Mouse (Mus musculus): ENCODE measurements around the gene Zfp316. TPM values are rescaled to one million over a fixed set of nuclear protein-coding genes. Genes with fewer than 3 reads are reported as not detected.
A peak's percentile ranks its signal among the peaks of the same experiment; 100 is the strongest.

The Zfp316 gene
- polyA plus RNA-seq (2016; fragmentation: Nextera tagmentation; extraction: Ambion mirVana) = 3.1 and 3.4 TPM in 2 replicates

DNA sequence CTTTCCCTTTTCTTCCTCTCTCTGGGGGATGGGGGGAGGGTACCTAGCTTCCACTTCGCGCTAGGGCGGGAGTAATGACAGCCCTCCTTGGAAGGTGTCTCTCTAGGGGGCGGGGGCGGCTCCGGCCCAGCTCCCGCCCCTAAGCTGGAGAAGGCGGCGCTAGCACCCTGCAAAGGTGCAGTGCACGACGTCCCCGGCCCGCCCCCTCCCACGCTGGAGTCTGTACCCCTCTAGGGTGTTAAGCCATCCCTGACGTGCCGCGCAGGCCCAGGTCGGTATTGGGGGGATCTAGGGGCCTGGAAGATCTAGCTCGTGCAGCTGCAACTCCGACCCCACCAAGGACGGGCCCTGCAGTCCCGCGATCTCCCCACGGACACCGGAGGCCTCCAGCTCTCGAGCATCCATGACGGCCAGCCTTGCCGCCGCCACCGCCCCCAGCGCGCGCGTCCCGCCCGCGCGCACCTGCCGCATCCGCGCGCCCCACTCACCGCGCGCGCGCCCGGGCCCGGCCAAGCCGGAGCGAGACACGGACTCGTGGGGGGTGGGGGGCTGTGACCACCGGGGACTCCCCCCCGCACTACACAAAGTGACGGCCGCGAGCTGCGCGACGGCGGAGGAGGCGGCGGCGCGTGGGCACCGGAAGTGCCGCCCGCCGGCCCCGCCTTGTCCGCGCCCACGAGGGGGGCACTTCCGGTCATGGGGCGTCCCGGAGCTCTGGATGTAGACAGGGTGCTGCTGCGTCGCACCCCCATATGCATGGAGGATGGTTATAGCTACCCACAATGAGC is at the start of gene Zfp316:
Gene Zfp316, minus strand, starts transcription at position 660 of the 788 bp plus-strand sequence.
- peak; percentile 61 for DNase-seq (ENCODE audit: extremely low spot score, low spot score)
- Histone ChIP-seq H3K4me1 (peaks cover 26% of the 10 kb centered on the region), H3K9me3 (no peaks in the 10 kb centered on the region), H3K36me3 (replicated peaks) (peaks cover 9% of the 10 kb centered on the region), H3K4me3 (peak within 1 kb of the TSS; percentile 99), H3K27ac (peak within 1 kb of the TSS; percentile 97), H3K27me3 (ENCODE audit: poor library complexity, severe bottlenecking) (no peaks in the 10 kb centered on the region)
- WGBS = under 1% methylated on average over 77 of the region's 79 CpGs

DNA sequence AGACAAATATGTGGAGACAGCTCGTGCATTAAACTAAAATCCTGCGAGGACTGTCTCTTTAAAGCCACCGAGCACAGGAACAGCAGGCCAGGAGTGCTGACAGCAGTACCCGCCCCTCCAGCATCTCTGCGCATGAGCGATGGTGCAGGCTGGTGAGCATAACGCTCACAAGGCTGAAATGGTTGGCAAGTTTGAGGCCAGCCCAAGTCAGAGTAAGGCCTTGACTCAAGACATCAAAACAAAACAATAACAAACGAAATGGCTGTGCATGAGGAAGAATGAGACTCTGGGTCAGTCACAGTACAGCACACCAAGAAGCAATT is 47.4 kb upstream of the Zfp316 start:
- peaks cover 79% of the 10 kb centered on the region for H3K36me3 ChIP-seq (replicated peaks)
- no peaks in the 10 kb centered on the region; the same call in 1 of the 2 replicates for H3K9me3 ChIP-seq
- no peaks in the 10 kb centered on the region for H3K27me3 ChIP-seq (ENCODE audit: poor library complexity, severe bottlenecking)
- no peak overlapping the region for H3K27ac ChIP-seq
- WGBS = 88% methylated on average over 8 of the region's 8 CpGs
- H3K4me1 ChIP-seq = peaks cover 25% of the 10 kb centered on the region
- no peak overlapping the region for H3K4me3 ChIP-seq
- no peak for DNase-seq (ENCODE audit: extremely low spot score, low spot score)

DNA sequence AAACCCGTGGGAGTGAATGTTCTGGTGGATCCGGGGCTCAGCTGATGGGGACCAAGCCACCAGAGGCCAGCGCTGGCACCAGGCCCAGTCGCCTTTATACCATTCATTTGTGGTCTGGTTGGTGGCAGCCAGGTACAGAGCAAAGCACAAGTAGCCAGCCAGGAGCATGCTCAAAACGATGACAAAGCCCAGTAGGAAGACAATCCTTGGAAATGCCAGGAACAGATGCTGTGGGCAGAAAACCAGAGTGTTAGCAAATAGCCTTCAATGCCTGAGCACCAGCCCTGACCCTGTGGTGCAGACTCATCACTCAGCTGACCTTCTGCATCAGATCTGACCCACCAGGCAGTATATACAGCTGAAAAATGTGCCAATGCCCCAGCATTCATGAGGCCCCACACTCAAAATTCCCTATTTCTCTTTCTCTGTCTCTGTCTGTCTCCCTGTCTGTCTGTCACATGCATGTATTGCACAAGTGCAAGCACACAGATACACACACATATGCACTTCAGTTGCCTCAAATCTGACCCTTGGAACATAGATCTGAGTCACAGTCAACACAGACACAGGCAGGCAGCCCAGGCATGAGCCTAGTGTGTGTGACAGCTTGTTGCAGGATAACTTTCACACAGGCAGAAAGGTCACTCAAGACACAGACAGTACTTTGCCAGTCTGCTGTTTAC is 46.9 kb upstream of the Zfp316 start:
- H3K27ac ChIP-seq = no peak overlapping the region
- peaks cover 27% of the 10 kb centered on the region for H3K4me1 ChIP-seq
- H3K27me3 ChIP-seq (ENCODE audit: poor library complexity, severe bottlenecking) = no peaks in the 10 kb centered on the region
- no peak overlapping the region for H3K4me3 ChIP-seq
- H3K36me3 ChIP-seq (replicated peaks) = peaks cover 79% of the 10 kb centered on the region
- H3K9me3 ChIP-seq = no peaks in the 10 kb centered on the region; the same call in 1 of the 2 replicates
- 91% methylated on average over 5 of the region's 5 CpGs for WGBS
- no peak for DNase-seq (ENCODE audit: extremely low spot score, low spot score)

DNA sequence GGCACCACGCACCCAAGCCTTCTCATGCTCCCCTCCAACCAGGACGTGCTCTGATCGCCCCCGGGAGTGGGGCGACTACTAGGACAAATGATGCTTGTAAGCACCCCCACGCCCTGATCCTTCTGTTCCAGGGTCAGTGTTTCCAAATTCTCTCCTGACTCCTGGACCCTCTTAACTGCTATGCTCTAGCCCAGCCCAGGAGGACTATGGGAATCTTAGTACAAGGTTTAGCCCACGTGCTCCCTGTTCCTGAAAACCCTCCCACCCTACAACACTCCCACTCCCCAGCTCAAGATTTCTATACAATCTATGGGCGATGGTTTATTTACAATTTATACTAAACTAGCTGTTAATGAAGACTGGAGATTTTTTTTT is 45.7 kb upstream of the Zfp316 start:
- 13% methylated on average over 8 of the region's 8 CpGs for WGBS
- H3K9me3 ChIP-seq = no peaks in the 10 kb centered on the region; the same call in 1 of the 2 replicates

DNA sequence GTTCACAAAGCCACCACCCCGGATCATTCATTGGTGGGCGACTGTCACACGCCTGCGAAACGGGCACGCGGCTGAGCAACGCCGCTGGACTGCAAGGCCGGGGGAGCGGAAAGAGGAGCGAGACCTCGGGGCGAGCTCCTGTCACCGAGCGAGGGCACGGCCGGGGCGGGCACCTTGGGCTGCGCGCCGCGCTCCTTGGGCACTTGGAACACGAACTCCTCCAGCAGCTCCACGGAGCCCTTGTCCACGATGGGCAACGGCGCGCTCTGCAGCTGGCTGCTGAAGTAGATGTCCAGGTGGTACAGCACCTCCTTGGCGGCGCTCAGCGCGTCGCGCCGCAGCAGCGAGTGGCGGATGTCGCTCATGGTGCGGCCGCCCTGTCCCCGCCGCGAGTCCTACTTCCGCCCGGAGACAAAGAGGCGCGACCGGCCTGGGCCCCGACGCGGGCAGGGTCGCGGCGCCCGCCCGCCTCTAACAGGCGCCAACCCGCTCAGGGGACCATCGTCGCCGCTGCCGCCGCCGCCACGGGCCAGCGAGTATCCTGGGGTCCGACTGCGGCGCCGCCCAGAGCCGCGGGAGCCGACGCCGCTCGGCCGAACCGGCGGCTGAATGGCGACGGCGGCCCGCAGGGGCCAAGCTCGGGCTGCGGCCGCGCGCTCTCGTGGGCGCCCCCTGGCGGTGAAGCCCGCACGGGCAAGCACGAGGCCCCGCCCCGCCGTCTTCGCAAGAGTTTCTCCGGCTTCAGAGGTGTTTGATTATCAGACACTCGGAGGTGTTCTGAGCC is 45.1 kb upstream of the Zfp316 start, which contains the start of gene E130309D02Rik:
Gene E130309D02Rik, minus strand, starts transcription at position 631 of the 784 bp plus-strand sequence.
- Histone ChIP-seq H3K4me3 (peak within 1 kb of the TSS; percentile 73), H3K36me3 (replicated peaks) (peaks cover 79% of the 10 kb centered on the region), H3K4me1 (peaks cover 31% of the 10 kb centered on the region), H3K9me3 (no peaks in the 10 kb centered on the region; the same call in 1 of the 2 replicates), H3K27me3 (ENCODE audit: poor library complexity, severe bottlenecking) (no peaks in the 10 kb centered on the region), H3K27ac (peak within 1 kb of the TSS; percentile 97)
- DNase-seq (ENCODE audit: extremely low spot score, low spot score) = peak; percentile 85
- under 1% methylated on average over 101 of the region's 101 CpGs for WGBS

More for the DNA sequence above, 45.7 kb upstream of the Zfp316 start:
- Histone ChIP-seq H3K4me3 (peak overlapping the region; percentile 73), H3K36me3 (replicated peaks) (peaks cover 79% of the 10 kb centered on the region), H3K4me1 (peaks cover 31% of the 10 kb centered on the region), H3K27ac (peak overlapping the region; percentile 97), H3K27me3 (ENCODE audit: poor library complexity, severe bottlenecking) (no peaks in the 10 kb centered on the region)
- no peak for DNase-seq (ENCODE audit: extremely low spot score, low spot score)

DNA sequence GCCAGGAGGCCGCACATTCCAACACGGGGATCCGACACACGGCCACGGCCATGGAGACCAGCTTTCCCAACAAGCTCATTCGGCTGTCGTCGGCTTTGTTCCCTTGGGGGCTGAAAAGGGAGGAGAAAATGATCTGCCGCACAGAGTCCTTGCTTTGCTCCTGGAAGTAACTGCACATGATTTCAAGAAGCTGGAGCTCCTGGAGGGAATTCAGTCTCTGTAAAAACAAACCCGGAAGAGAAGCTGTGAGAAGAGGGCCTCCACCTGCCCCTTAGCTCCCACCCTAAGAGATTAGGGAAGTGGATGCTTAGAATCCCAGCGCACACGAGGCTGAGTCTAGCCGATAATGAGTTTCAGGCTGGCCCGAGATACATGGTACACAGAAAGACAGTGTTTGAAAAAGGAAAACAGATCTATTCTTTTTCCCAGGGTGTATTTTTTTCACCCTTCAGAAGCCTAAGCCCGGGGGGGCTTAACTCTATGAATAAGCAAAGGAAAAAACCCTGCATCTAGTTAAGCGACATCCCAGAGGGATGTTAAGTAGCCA is 44.4 kb upstream of the Zfp316 start:
- H3K4me3 ChIP-seq = peak overlapping the region; percentile 73
- peak; percentile 32 for DNase-seq (ENCODE audit: extremely low spot score, low spot score)
- H3K4me1 ChIP-seq = peaks cover 31% of the 10 kb centered on the region
- peak overlapping the region; percentile 97 for H3K27ac ChIP-seq
- H3K27me3 ChIP-seq (ENCODE audit: poor library complexity, severe bottlenecking) = no peaks in the 10 kb centered on the region
- WGBS = 3% methylated on average over 16 of the region's 16 CpGs
- H3K36me3 ChIP-seq (replicated peaks) = peaks cover 79% of the 10 kb centered on the region
- H3K9me3 ChIP-seq = no peaks in the 10 kb centered on the region; the same call in 1 of the 2 replicates

DNA sequence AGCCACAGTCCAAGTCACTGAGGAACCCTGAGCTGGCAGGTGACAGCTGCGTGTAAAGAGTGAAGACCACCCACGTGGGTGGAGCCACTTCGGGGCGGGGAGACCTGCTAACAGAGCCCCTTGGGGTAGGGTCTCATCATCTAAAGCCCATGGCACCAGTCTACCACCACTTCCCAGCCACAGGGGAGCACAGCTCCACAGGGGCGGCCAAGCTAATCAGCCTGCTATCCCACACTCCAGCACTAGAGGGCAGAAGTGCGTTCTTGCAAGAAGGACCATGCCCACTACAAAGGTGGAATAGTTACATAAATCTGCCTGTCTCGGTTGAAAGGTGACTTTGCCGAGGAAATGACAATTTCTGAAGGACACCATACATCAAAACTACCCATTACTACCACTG is 42.1 kb upstream of the Zfp316 start:
- Histone ChIP-seq H3K4me1 (peaks cover 31% of the 10 kb centered on the region), H3K27me3 (ENCODE audit: poor library complexity, severe bottlenecking) (no peaks in the 10 kb centered on the region), H3K9me3 (no peaks in the 10 kb centered on the region; the same call in 1 of the 2 replicates), H3K27ac (no peak overlapping the region), H3K36me3 (replicated peaks) (peaks cover 79% of the 10 kb centered on the region), H3K4me3 (0 out of 2 replicates have a peak overlapping the region, but pooled peaks have one; percentile 8)
- 70% methylated on average over 8 of the region's 8 CpGs for WGBS
- DNase-seq (ENCODE audit: extremely low spot score, low spot score) = peak; percentile 72

DNA sequence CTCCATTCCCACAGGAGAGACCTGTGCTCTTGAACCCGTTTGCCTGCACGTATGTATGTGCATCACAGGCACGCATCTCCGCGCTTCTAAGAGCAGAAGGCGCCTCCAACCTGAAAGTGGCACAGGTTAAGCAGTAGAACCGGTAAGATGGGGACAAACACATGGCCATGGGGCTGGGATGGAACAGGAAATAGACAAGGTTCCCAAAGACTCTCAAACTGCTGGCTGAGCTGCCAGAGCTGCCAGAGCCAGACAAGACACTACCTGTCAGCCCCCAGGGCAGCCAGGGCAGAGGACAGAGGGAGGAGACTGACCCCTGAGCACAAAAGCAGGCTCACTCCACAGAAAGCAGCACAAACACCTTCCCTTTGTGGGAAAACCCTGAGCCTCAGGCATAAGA is 40.1 kb upstream of the Zfp316 start:
- no peaks in the 10 kb centered on the region for H3K27me3 ChIP-seq (ENCODE audit: poor library complexity, severe bottlenecking)
- WGBS = 93% methylated on average over 7 of the region's 7 CpGs
- no peak for DNase-seq (ENCODE audit: extremely low spot score, low spot score)
- no peak overlapping the region for H3K4me3 ChIP-seq
- H3K27ac ChIP-seq = no peak overlapping the region
- peaks cover 88% of the 10 kb centered on the region for H3K36me3 ChIP-seq (replicated peaks)
- no peaks in the 10 kb centered on the region; the same call in 1 of the 2 replicates for H3K9me3 ChIP-seq
- peaks cover 21% of the 10 kb centered on the region for H3K4me1 ChIP-seq

DNA sequence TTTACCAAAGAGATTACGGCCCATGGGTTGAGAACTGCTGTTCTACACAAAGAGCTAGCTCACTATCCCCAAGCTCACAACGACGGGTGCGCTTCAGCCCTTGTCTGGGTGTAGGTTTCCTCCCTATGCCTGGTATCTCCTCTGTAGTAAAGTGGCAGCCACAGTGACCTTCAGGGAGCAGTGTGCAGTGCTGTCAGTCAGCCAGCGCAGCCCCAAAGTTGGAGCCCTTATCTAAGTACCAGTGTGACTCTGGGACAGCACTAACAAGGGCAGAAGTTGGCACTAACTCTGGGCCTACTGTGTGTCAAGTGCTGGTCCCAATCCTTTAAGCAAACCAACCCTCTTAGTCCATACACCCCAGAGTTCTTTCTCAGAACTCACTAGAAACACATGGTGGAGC is 39.0 kb upstream of the Zfp316 start:
- H3K27ac ChIP-seq = no peak overlapping the region
- H3K4me1 ChIP-seq = peaks cover 16% of the 10 kb centered on the region
- H3K27me3 ChIP-seq (ENCODE audit: poor library complexity, severe bottlenecking) = no peaks in the 10 kb centered on the region
- no peak for DNase-seq (ENCODE audit: extremely low spot score, low spot score)
- no peak overlapping the region for H3K4me3 ChIP-seq
- 95% methylated on average over 5 of the region's 5 CpGs for whole genome bisulfite sequencing
- H3K9me3 ChIP-seq = no peaks in the 10 kb centered on the region; the same call in 1 of the 2 replicates
- peaks cover 99% of the 10 kb centered on the region for H3K36me3 ChIP-seq (replicated peaks)

DNA sequence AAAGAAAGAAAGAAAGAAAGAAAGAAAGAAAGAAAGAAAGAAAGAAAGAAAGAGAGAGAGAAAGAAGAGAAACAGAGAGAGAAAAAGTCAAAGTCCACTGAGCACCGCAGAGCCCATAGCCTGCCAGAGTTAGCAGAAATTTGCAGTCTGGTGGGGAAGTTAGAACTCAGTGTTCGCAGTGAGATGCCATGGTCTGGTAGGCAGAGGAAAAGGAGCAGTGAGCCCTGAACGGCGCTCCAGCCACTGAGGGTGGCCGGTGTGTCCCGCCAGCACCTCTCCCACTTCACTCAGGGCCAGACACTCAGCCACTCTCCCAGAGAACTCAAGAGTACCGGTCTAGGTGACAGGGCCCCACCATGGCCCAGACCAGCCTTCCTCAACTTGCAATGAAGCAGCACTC is 34.4 kb upstream of the Zfp316 start:
- over 99% methylated on average over 7 of the region's 7 CpGs for WGBS
- H3K4me1 ChIP-seq = no peaks in the 10 kb centered on the region
- DNase-seq (ENCODE audit: extremely low spot score, low spot score) = no peak
- no peak overlapping the region for H3K27ac ChIP-seq
- H3K27me3 ChIP-seq (ENCODE audit: poor library complexity, severe bottlenecking) = no peaks in the 10 kb centered on the region
- no peak overlapping the region for H3K4me3 ChIP-seq
- no peaks in the 10 kb centered on the region; the same call in 1 of the 2 replicates for H3K9me3 ChIP-seq
- peaks cover 100% of the 10 kb centered on the region for H3K36me3 ChIP-seq (replicated peaks)

DNA sequence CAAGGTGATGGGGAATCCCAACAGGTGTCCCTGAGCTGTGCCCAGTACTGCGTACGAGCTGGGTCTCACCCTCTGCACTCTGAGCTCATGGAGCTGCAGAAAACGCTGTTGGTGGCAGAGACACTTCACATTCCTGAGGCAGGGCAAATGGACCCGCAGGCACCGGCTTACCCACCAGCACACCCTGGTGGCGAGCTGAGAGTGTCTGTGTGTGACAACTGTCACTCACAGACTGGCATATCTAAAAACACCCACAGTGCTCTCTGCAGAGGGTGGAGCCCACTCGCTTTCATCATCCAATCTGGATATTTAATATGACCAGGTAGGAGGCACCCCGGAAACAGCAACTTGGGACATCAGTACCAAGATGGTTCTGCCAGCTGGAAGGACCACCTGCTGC is 31.5 kb upstream of the Zfp316 start:
- Histone ChIP-seq H3K4me1 (no peaks in the 10 kb centered on the region), H3K27me3 (ENCODE audit: poor library complexity, severe bottlenecking) (no peaks in the 10 kb centered on the region), H3K4me3 (no peak overlapping the region), H3K9me3 (no peaks in the 10 kb centered on the region; the same call in 1 of the 2 replicates), H3K27ac (no peak overlapping the region), H3K36me3 (replicated peaks) (peaks cover 91% of the 10 kb centered on the region)
- 86% methylated on average over 8 of the region's 8 CpGs for WGBS
- DNase-seq (ENCODE audit: extremely low spot score, low spot score) = no peak

DNA sequence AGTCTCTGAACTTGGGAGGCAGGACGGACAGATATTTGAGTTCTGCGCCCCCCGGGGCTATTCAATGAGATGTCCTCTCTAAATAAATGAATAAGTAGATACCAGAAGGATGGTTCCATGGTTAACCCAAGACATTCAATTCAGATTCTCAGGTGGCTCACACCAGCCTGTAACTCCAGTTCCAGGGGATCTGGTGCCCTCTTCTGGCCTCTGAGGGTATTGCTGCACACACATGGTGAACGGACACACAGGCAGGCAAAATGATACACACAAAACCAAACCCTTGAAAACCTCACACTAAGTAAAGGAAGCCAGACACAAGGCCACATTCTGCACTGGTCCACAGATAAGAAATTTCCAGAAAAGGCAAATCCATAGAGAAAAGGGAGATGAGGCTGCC is 29.9 kb upstream of the Zfp316 start:
- Histone ChIP-seq H3K27me3 (ENCODE audit: poor library complexity, severe bottlenecking) (peaks cover 5% of the 10 kb centered on the region), H3K4me1 (no peaks in the 10 kb centered on the region), H3K36me3 (replicated peaks) (peaks cover 86% of the 10 kb centered on the region), H3K4me3 (no peak overlapping the region), H3K27ac (no peak overlapping the region), H3K9me3 (no peaks in the 10 kb centered on the region; the same call in 1 of the 2 replicates)
- DNase-seq (ENCODE audit: extremely low spot score, low spot score) = peak; percentile 49
- WGBS = 92% methylated on average over 4 of the region's 4 CpGs

Measured in forebrain, embryonic 10.5 days (tissue).